Mouse (Mus musculus): ENCODE measurements around the gene Lsmem1. TPM values are rescaled to one million over a fixed set of nuclear protein-coding genes. Genes with fewer than 3 reads are reported as not detected.
A peak's percentile ranks its signal among the peaks of the same experiment; 100 is the strongest.

The Lsmem1 gene
- total RNA-seq (2021) = under 1 TPM; 0.22 to 0.69 TPM
- long read RNA-seq, partial matches to known transcripts = 0 of 1 reads
- long read RNA-seq, other reads (novel, unspliced or antisense) = 0 of 1 reads

- DNase-seq (ENCODE audit: low spot score in 2 of 2) = no peak
These were observed at the start of gene Lsmem1 for GRCm38 (mm10) chr12:40199302-40199701. Gene Lsmem1 (minus strand): TSS chr12:40199490.

GRCm38 (mm10) chr12:40248454-40249180 is 49.3 kb upstream of the Lsmem1 start, which contains the start of gene Ifrd1:
Gene Ifrd1 (minus strand): TSS chr12:40248504.
- DNase-seq (ENCODE audit: low spot score in 2 of 2) = no peak

DNA sequence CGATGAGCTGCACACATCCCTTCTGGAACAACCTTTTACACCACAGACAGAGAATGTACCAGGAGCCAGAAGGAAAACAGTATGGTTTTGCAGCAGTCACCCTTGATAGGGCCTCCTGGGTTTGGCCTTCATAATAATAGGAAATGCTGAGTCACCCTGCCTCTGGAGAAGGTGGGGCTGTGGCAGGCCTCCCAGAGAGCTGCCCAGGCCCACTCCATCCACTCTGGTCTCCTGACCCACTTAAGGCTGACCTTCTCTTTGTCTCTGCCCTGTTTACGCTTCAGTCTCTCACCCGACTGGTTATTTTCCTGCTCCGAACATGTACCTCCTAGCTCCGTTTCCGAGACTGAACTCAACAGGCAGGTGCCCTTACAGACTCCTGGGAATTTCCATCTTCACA is 48.7 kb upstream of the Lsmem1 start:
- DNase-seq (ENCODE audit: low spot score in 2 of 2) = no peak

DNA sequence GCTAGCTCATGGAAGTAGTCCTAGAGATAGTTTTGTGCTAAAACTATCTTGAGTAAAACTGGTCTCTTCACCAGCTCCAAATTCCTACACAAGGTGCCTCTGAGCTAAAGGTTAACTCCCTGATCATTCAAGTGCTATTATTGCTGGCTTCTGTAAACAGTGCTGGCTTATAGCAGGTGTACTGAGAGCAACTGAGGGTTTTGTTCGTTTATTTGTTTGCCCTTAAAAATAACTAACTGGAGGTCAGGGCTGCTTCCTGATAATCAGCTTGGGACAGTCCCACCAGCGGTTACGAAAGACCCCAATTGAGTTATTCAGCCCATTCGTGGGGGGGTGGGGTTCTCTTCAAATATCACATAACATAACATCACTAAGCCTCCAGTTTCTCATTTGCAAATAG is 48.1 kb upstream of the Lsmem1 start:
- no peak for DNase-seq (ENCODE audit: low spot score in 2 of 2)

DNA sequence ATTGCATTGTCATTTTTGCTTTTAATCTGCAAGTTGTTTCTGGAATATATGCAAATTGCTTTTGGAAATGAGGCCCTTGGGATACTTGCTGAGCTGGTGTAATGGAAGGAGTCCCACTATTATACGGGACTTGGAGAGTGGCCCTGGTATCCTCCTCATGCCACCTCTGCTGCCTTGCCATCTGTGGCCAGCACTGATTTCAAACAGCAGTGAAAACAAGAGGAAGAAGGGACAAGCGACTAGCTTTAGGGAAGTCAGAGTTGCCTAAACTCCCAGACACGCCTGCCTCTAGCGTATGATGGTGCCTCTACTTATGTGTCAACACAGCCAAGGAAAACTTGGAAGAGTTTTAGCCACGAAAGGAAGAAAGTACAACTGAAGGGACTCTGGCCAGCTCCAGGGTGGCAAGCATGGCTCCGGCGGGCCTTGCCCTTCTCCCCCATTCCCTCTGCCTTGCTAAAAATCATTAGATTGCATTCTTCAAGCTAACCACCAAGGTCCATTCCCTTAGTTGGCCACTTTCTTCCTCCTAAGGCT is 46.2 kb upstream of the Lsmem1 start:
- no peak for DNase-seq (ENCODE audit: low spot score in 2 of 2)

DNA sequence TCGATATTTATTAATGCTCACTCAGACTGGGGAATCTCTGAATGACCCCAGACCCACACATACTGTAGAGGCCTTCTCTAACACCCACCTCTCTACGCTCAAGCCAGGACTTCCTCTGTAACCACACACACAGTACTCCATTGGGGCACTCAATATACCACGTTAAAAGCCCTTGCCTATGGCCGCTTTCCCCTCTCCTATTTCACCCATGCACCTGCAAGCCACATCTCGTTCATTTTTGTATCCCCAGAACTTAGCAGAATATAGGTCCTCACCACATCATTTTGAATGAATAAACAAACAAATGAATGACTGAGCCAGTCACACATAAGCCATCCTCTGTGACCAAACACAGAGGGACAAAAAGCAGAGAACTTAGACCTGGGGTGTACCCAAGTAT is 45.6 kb upstream of the Lsmem1 start:
- DNase-seq (ENCODE audit: low spot score in 2 of 2) = no peak

GRCm38 (mm10) chr12:40243821-40244221 is 44.5 kb upstream of the Lsmem1 start:
- DNase-seq (ENCODE audit: low spot score in 2 of 2) = peak; percentile 49 to 57

DNA sequence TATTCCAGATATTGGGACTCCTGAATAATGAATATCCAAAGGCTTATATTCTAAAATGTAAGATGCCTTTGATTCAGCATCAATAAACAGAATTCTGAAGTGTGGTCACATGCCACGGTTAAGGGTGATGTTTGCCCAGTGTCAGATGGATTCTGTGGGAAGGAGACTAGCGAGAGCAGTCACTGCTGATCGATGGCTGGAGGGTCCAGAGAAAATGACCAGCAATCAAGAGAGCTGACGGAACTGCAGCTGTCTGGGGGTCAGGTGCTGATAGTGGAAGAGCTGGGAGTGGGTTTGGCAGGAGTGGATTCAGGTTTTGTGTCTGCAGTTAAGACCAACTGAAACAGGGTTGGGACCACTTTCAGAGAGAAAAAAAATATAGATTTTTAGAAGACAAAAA is 44.0 kb upstream of the Lsmem1 start:
- no peak for DNase-seq (ENCODE audit: low spot score in 2 of 2)

DNA sequence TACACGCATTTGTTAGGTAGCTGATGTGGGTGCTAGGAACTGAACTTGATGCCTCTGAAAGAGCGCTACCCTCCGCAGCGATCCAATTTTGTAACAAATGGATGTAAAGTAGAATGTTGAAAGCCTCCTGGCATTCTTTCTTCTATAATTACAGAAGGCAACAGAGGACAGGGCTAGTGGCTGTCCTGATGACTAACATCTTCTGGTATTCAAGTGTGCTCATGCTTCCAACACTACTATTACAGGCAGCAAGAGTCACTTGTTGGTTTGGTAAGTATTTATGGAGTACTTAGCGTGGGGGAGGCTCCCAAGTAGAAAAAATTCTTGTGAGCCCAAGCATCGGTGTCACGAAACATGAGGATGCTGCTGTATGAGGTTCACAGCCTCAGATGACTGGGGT is 39.9 kb upstream of the Lsmem1 start:
- DNase-seq (ENCODE audit: low spot score in 2 of 2) = no peak

DNA sequence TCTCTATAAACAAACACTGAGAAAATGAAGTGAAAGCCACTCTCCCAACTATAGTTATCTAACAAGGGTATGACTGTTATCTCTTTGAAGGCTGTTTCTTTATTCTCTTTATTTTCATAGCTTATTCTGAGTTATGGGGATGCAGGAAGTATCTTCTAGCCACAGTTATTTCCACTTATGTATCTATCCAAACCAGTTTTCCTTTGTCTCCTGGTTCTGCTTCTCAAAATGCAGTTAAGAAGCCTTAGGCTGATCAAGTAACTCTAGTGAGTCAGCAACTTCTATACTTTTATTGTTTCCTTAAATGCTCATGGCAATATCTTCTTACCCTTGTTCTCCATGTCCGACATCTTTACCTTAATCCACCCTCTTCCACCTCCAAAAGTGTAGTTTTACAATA is 32.9 kb upstream of the Lsmem1 start:
- DNase-seq (ENCODE audit: low spot score in 2 of 2) = no peak

GRCm38 (mm10) chr12:40231632-40232031 is 32.3 kb upstream of the Lsmem1 start:
- DNase-seq (ENCODE audit: low spot score in 2 of 2) = no peak

DNA sequence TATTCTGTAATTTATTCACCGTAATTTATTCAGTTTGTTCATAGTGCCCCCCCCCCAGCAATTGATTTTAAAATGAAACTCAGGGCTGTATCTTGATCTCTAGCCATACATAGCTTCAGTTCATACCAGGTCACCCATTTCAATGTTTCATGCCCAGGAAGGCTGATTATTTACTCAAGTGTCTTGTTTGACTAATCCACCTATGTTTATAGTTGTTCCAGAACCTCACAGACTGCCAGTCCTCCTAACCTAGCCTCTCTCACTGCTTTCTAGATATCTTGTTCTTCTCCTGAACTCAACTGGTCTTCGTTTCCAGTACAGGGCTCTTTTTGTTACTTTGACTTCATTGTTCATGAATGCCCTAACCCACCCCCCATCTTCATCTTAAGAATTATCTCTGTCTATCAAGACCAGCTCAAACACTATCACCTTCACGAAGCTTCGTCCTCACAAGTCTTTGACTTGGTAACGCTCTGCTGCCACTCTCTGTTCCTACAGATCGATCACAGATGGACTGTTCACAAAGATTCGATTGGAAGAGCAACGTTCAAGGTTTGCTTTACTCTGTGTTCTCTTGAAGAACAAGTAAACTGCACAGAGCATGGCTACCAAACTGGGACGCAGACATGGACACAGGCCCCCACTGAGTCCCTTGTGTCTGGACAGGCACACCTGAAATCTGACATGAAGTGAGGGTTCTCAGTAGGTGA is 25.0 kb upstream of the Lsmem1 start:
- DNase-seq (ENCODE audit: low spot score in 2 of 2) = no peak

GRCm38 (mm10) chr12:40223676-40224075 is 24.4 kb upstream of the Lsmem1 start:
- peak in 1 of 2 experiments; percentile 22 for DNase-seq (ENCODE audit: low spot score in 2 of 2)

DNA sequence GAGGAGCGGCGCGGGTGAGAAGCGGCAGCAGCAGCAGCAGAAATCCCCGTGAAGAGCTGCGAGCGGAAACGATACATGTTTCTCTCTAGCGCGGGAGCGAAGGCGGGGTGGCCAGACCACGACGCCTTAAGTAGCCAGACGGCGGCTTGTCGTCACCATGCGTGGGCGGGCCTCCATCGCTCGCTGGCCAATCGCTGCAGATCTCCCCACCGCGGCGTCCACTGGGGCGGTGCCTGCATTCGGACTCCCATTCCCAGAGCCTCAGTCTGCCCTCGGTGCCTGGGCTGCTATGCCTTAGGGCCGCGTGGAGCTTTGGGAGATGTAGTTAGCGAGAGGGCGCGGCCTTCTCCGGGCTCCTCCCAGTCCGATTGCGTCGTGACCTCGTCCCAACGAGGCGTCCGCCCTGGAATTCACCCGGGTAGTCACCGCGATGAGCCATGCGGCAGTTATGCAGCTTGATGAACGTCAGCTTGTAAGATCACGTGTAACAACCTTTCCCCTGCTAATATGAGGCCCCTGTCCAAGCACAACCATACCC is 23.9 kb upstream of the Lsmem1 start:
- DNase-seq (ENCODE audit: low spot score in 2 of 2) = peak; percentile 100

DNA sequence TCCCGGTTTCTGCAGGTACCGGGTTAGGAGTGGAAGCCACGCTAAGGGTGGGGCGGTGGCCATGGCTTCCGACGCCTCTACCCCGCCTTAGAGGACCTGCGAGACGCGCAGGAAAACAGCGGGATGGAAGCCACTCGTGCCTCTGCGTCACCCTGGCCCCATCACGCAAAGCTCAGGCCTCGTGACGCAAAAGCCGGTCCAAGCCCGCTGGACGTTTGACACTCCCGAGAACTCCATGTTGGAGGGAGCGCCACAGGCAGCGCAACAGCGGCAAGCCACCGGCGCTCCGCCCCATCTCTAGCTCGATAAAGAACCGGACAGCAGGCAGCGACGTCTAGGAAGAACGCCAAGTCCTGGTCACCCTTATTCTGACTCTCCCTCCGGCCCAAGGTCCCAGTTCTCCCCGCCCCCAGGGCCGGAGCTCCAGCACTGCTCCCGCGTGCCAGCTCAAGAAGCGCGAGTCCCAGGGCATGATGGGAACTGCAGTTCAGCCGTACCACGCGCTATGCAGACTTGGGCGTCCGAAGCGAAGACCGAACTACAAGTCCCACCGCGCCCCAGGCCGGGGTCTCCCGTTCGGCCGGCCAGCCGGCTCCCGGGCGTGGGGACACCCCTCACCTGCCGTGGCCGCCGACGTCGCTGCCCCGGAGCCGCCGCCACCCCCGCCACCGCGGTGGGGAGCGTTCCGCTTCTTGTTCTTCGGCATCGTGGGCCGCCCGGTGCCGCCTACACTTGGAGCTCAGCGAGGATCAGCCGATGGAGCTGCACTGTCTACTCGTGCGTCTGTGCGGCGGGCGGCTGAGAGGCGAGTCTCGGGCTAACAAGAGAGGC is 23.2 kb upstream of the Lsmem1 start:
- DNase-seq (ENCODE audit: low spot score in 2 of 2) = peak; percentile 90 to 95

- no peak for DNase-seq (ENCODE audit: low spot score in 2 of 2)
These were observed 22.3 kb upstream of the Lsmem1 start for GRCm38 (mm10) chr12:40221611-40222010.

- DNase-seq (ENCODE audit: low spot score in 2 of 2) = no peak
These were observed 21.6 kb upstream of the Lsmem1 start for GRCm38 (mm10) chr12:40220896-40221295.

DNA sequence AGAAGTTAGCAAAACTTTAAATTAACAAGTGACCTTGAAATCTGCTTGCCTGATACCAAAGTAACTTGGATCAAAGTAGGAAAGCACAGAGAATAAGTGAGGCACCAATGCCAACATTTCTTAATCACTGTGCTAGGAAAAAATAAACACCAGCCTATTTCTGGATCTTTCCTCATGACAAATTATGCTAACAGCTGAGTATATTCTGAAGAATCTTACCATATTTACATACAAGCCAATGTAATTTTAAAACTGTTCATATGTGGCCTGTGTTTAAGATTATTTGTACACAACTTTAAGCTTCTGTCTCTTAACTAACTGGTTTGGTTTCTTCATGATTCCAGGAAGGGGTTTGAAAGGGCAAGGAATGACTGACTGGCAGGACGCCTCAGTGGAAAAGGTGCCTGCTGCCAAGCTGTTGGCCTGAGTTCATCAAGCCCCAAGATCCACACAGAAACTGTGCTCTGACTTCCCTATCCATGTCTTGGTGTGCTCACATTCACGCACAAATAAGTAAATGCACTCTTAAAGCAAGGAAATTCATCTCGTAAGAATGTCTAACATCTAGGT is 20.8 kb upstream of the Lsmem1 start:
- peak; percentile 39 to 54 for DNase-seq (ENCODE audit: low spot score in 2 of 2)

GRCm38 (mm10) chr12:40218430-40218945 is 19.2 kb upstream of the Lsmem1 start:
- DNase-seq (ENCODE audit: low spot score in 2 of 2) = no peak

- no peak for DNase-seq (ENCODE audit: low spot score in 2 of 2)
These were observed 18.5 kb upstream of the Lsmem1 start for GRCm38 (mm10) chr12:40217776-40218175.

All from layer of hippocampus, postnatal 10 days (tissue).